Mouse (Mus musculus) bone marrow macrophage, adult 2 months (primary cell): Measurements from ENCODE around the gene Gpr33.

Experiments used
- CTCF ChIP-seq: IDR thresholded peaks from 2 replicates; pipeline ENCODE4 v1.5.1; 2012; ENCODE audit warnings: low read depth, mild to moderate bottlenecking, low read length, moderate library complexity
- POLR2A ChIP-seq: IDR thresholded peaks from 2 replicates; pipeline ENCODE4 v1.6.1; 2012; ENCODE audit warnings: mild to moderate bottlenecking, low read depth, low read length, borderline replicate concordance

DNA sequence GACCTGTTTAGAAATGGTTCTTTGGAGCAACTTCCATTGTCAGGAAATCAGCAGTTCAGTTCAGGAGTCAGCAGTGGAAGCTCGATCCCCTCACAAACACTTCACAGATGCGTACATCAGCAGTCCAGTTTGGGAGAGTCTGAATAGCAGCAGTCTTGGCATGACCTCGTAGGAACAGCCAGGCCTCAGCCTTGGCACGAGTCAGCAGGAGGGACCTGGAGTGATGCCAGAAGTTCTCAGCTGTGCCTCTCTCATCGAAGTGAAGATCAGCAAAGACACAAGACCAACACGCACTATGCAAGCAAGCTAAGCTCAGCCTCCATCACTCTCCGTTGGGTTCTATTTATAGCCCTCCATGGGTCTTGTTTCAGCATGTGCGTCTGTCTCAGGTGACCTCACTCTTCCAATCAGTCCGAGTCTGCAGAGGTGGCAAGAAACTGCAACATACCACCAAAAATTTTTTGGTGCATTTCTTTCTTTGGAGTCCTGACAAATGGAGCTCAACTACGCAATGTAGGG, 15.0 kb upstream of the Gpr33 start:
- TF ChIP-seq POLR2A (no peak), CTCF (no peak)
